Mouse (Mus musculus): ENCODE results near the gene Met.

- TF ChIP-seq POLR2A (IDR thresholded peaks at IDR 0.05; ENCODE audit: low read depth, low read length) (no peak), CTCF (IDR thresholded peaks at IDR 0.05; ENCODE audit: borderline replicate concordance, insufficient read depth, low read length) (no peak)
These were observed 24.8 kb downstream of the Met start for GRCm38 (mm10) chr6:17488291-17488817.
